Mouse (Mus musculus): ENCODE results near the gene Pros1. TPM values are rescaled to one million over a fixed set of nuclear protein-coding genes. Genes with fewer than 3 reads are reported as not detected.

Pros1 gene
- total RNA-seq, 2 experiments from 2014 or later: 8.1 to 9.0 TPM

DNA sequence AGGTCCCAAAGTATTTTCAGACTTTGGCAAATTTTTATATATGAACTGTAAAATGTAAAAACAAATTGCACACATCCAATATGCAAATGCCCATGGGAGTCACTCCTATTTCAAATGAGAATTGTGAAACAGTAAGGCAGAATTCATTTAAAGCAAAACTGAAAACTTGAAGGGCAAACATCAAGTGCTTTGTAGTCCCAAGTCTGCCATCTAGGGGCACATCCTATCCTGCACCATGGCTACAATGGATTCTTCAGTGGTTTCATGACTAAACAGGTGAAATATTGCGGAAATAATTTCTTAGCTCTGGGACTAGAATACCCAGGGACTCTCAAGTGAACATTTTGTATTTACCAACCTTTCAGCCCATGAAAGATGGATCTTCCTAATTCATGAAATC, 3.9 kb downstream of the Pros1 start:
- no peak for DNase-seq (ENCODE audit: low spot score in 2 of 2)

DNA sequence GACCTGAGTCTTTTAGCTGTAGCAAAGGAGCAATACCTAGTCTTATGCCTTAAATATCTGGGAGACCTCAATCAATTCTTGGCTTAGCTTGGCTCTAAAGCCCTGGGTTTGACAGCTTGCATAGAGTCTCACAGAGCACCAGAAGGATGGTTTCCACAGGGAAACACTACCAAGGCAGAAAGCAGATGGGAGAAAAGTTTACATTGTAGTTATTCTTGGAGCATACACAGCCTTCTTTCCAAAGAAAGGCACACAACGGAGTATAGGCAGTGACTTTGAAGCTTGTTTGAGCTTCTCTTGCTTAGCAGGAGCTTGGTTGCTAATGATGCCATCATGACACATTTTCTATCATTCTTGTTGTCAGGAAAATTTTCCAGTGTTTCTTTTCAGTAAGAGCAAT, 6.0 kb downstream of the Pros1 start:
- no peak for DNase-seq (ENCODE audit: low spot score in 2 of 2)

GRCm38 (mm10) chr16:62861455-62861854, 7.3 kb downstream of the Pros1 start:
- DNase-seq (ENCODE audit: low spot score in 2 of 2): peak in 1 of 2 experiments; percentile 24

- no peak for DNase-seq (ENCODE audit: low spot score in 2 of 2)
Observed at GRCm38 (mm10) chr16:62872688-62873117, 18.6 kb downstream of the Pros1 start.

DNA sequence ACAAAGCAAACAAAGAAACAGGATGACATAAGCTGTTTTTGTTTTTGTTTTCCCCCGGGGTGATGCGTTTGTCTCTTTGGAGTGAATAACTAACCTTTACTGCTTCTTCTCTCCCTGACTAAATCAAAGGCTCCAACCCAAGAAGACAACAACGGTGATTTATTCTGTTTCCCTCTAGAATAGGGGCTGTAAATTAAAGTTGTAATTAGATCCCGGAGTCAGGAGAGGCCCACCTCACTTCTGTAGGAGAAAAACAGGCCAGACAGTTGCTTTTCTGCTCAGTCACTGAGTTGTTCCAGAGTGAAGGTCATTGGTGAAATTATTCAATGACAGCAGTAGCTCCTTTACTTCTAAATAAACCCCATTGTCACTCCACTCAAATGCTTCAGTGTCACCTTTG, 19.1 kb downstream of the Pros1 start:
- DNase-seq (ENCODE audit: low spot score in 2 of 2): no peak

- DNase-seq (ENCODE audit: low spot score in 2 of 2): no peak
Observed at GRCm38 (mm10) chr16:62874065-62874464, 20.0 kb downstream of the Pros1 start.

DNA sequence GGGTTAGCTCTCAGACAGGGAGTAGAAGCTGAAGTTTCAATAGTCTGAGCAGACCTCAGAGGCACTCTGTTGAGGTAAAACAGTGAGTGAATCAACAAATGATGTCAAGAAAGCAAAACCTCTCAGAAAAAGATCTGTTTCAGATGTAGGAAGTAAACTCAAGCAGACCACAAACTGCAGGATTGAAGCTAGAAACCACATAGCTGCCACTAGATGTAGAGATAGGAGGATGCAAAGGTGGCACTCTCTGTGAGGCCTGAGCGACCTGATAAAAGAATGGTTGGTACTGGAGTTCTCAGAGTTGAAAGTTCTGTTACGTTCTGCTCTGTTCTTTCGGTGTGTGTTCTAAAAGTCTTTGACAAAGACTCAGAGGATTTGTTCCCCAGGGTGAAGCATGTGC, 41.7 kb downstream of the Pros1 start:
- no peak for DNase-seq (ENCODE audit: low spot score in 2 of 2)

DNA sequence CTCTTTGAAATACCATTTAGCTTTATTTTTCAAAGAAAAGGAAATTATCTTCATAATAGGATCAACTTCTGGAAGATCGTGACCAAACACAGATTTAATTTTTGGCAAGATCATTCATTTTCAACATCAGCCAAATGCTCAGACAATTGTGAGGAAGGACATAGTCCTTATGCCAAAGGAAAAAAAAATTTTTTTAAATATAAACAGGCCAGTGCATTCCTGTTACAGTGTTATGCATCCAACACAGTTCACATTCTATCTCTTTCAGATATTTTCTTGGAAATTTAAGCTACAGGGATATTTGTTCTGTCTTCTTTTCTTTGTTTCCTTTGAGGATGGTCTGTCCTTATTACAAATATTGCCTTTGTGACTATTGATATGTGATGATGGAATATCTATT, 57.3 kb downstream of the Pros1 start:
- peak in 1 of 2 experiments; percentile 15 for DNase-seq (ENCODE audit: low spot score in 2 of 2)

DNA sequence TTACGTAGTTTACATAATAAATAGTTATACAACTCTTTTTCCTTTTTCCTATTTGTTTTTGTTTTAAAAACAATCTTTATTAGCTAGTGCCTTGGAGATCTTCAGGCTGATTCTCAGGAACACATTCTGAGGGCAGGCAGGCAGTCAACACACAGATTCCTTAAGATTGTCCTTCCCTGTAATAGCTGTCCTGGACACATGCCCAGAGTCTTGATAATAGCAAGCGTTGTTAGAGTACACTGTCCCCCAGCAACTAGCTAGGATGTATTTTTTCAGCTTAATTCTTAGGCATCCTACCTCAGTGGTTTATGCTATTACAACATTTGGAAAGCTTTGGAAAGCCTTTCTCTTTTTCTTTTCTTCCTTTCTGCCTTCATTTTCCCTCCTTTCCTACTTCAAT, 58.1 kb downstream of the Pros1 start:
- DNase-seq (ENCODE audit: low spot score in 2 of 2): no peak

- DNase-seq (ENCODE audit: low spot score in 2 of 2): no peak
Observed at GRCm38 (mm10) chr16:62915530-62915929, 61.4 kb downstream of the Pros1 start.

- DNase-seq (ENCODE audit: low spot score in 2 of 2): no peak
Observed at GRCm38 (mm10) chr16:62922245-62922644, 68.1 kb downstream of the Pros1 start.

- no peak for DNase-seq (ENCODE audit: low spot score in 2 of 2)
Observed at GRCm38 (mm10) chr16:62931341-62931740, 77.2 kb downstream of the Pros1 start.

GRCm38 (mm10) chr16:62936316-62936715, 82.2 kb downstream of the Pros1 start:
- no peak for DNase-seq (ENCODE audit: low spot score in 2 of 2)

DNA sequence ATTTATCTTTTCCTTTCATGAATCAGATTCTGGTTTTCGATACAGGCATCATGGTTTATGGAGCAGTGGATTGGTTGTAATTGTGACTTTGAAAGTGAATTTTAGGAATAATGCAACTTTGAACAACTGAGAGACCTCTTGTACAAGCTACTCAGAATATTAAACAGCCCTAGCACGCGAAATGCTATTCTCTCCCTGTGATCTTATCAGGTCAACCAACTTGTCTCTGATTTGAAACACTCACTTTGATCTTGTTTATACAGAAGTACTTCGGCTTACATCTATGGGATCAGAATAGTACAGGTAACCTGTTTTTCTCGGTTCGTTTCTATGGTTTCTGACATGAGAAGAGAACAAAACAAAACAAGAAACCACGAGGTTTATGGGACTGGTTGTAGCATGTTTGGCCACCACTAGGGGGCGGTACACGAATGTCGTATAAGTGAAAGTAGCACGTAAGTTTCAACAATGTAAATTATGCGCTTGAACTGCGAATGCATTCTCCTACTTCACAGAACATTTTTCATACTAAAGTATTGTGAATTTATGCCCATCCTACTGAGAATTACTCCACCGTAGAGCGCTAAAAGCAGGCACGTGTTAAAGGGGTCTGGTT, 86.4 kb downstream of the Pros1 start:
- peak; percentile 51 to 73 for DNase-seq (ENCODE audit: low spot score in 2 of 2)

- peak; percentile 8 to 13 for DNase-seq (ENCODE audit: low spot score in 2 of 2)
Observed at GRCm38 (mm10) chr16:62941763-62942162, 87.7 kb downstream of the Pros1 start.

DNA sequence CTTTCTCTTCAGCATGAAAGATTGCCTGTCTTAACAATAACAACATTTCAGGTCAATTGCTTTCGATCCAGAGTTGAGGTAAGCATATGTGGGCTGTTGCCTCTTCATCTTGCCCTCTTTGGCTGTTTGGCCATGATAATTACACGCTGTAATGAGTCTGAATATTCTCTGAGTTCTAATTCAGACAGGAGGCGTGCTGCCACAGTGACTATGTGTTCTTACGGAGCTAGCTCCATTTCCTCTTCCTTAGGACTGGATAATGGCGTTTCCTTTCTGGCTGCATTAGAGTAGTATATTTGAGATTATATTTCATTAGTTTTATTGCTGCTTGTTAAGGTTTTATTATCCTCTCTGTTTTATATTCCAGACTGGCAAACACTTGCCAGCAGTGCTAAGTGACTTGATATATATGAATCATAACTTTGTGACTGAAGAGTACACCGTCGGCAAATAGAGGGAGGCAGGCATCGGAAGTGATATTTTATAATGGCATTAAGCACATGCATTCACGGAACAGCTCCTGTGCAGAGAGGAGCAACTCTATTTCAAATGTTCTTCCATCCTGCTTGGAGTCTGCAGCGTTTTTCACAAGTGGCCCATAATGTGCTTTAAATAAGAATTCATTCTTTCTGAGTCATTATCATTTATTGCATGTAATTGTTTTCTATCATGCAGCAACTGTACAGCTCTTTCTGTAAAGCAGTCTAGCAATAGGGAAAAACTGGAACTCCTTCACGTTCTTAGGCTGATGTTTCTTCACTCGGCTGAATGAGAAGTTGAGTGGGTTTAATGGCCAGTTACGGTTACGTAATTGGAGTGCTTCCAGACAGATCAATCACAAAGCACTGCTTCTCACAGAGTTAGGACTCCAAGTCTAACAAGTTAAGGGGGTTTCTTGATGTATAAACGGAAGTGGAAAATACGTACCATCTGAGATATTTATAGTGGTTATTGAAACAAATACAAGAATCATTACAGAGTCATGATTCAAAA, 88.6 kb downstream of the Pros1 start:
- no peak for DNase-seq (ENCODE audit: low spot score in 2 of 2)

DNA sequence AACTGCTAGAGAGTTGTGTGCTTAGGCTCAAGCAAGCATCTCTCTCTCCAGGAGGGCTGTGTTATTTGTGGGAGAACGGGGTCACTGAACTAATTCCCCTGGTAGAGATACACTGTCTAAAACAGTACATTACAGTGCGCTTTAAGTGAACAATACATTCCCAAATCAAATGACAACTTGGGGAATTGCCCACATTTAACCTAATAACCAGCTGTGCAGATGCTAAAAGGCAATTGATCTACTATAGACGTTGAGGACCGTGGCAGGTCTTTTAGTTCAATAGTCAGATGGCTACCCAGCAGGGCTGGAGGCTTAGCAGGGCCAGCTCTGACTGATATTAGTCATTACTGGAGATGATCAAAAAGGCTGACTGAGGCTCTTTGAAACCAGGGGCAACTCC, 104.4 kb downstream of the Pros1 start:
- DNase-seq (ENCODE audit: low spot score in 2 of 2): no peak

GRCm38 (mm10) chr16:62964361-62964763, 110.3 kb downstream of the Pros1 start:
- DNase-seq (ENCODE audit: low spot score in 2 of 2): no peak

- no peak for DNase-seq (ENCODE audit: low spot score in 2 of 2)
Observed at GRCm38 (mm10) chr16:62971673-62972332, 117.7 kb downstream of the Pros1 start.

DNA sequence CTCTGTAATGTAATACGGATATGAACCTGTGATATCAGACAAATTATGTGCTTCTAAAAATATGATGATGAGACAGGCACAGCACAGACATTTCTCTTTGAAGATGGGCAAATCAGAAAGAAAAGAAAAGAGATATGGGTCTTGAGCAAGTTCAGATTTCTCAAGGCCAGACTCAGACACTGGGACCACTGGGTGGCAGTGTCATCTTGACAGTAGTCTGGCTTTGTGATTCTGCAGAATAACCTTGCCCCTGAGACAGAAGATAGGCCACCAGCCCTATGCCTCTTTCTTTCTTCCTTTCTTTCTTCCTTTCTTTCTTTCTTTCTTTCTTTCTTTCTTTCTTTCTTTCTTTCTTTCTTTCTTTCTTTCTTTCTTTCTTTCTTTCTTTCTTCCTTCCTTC, 120.8 kb downstream of the Pros1 start:
- DNase-seq (ENCODE audit: low spot score in 2 of 2): peak in 1 of 2 experiments; percentile 2

Measured in layer of hippocampus, postnatal 14 days (tissue).